Comparison of ENCODE assay signal across 8 mouse cellular contexts in genomic region chr17:66510221-66510683, GRCm38 (mm10). TPM values are rescaled to one million over a fixed set of nuclear protein-coding genes. Genes with fewer than 3 reads are reported as not detected.
DNase-seq lines count a peak whose midpoint lies in the region; ATAC-seq and TF ChIP-seq lines count a peak whose summit lies in the region.

No protein-coding gene starts in this region.

- DNase-seq in kidney, adult 18-20 months, result no peak
- peak; percentile 91 for DNase-seq in adrenal gland, adult 2 months
- no peak for DNase-seq in cerebellum, adult 2 months
- no peak for DNase-seq in thymus, postnatal 4 days

- peaks cover 18% of the 10 kb centered on the region; the same call in 1 of the 2 replicates for H3K4me1 ChIP-seq in kidney, embryonic 16.5 days (ENCODE audit: insufficient read depth, low read length)
- H3K4me1 ChIP-seq in heart, embryonic 12.5 days (replicated peaks), result peaks cover 37% of the 10 kb centered on the region
- H3K4me1 ChIP-seq in liver, embryonic 12.5 days, result peaks cover 26% of the 10 kb centered on the region
- H3K4me1 ChIP-seq in stomach, embryonic 15.5 days, result peaks cover 12% of the 10 kb centered on the region
- peaks cover 12% of the 10 kb centered on the region for H3K4me1 ChIP-seq in cerebellum, adult 2 months (ENCODE audit: control insufficient read depth, insufficient read depth, low read length)

- H3K27ac ChIP-seq in kidney, embryonic 16.5 days (ENCODE audit: low read length), result no peak overlapping the region
- peak overlapping the region; percentile 67 for H3K27ac ChIP-seq in heart, embryonic 12.5 days (ENCODE audit: poor library complexity, severe bottlenecking)
- H3K27ac ChIP-seq in liver, embryonic 12.5 days, result no peak overlapping the region
- H3K27ac ChIP-seq in stomach, embryonic 15.5 days, result peak overlapping the region; percentile 32; the same call in 1 of the 2 replicates
- no peak overlapping the region for H3K27ac ChIP-seq in cerebellum, adult 2 months (ENCODE audit: insufficient read depth, low read length)

- ATAC-seq in kidney, embryonic 16.5 days (ENCODE audit: low FRiP score, low TSS enrichment), result peak; percentile 58
- peak; percentile 74 for ATAC-seq in heart, embryonic 12.5 days (ENCODE audit: insufficient number of reproducible peaks, low FRiP score)
- ATAC-seq in liver, embryonic 12.5 days, result peak; percentile 57
- peak; percentile 72; the same call in 1 of the 2 replicates for ATAC-seq in stomach, embryonic 15.5 days (ENCODE audit: insufficient read depth, low FRiP score, low read depth)

- no peak for TF ChIP-seq POLR2A in cerebellum, adult 2 months (IDR thresholded peaks at IDR 0.05; ENCODE audit: borderline replicate concordance, insufficient read depth, low read length)

- no peak overlapping the region for H3K4me2 ChIP-seq in kidney, embryonic 16.5 days (replicated peaks; ENCODE audit: low read depth, low read length)
- H3K4me2 ChIP-seq in heart, embryonic 12.5 days, result peak overlapping the region; percentile 27
- H3K4me2 ChIP-seq in liver, embryonic 12.5 days, result no peak overlapping the region
- no peak overlapping the region for H3K4me2 ChIP-seq in stomach, embryonic 15.5 days

- TF ChIP-seq CTCF in cerebellum, adult 2 months (IDR thresholded peaks at IDR 0.05; ENCODE audit: borderline replicate concordance, insufficient read depth, low read depth, low read length), result no peak

- no peaks in the 10 kb centered on the region for H3K27me3 ChIP-seq in kidney, embryonic 16.5 days (ENCODE audit: insufficient read depth, low read length)
- no peaks in the 10 kb centered on the region for H3K27me3 ChIP-seq in heart, embryonic 12.5 days (replicated peaks)
- H3K27me3 ChIP-seq in liver, embryonic 12.5 days (replicated peaks), result no peaks in the 10 kb centered on the region
- H3K27me3 ChIP-seq in stomach, embryonic 15.5 days (replicated peaks), result no peaks in the 10 kb centered on the region
- no peaks in the 10 kb centered on the region for H3K27me3 ChIP-seq in cerebellum, adult 2 months (ENCODE audit: control insufficient read depth, insufficient read depth, low read length)

- no peak overlapping the region for H3K9ac ChIP-seq in kidney, embryonic 16.5 days (replicated peaks; ENCODE audit: low read length)
- no peak overlapping the region for H3K9ac ChIP-seq in heart, embryonic 12.5 days
- no peak overlapping the region for H3K9ac ChIP-seq in liver, embryonic 12.5 days
- H3K9ac ChIP-seq in stomach, embryonic 15.5 days, result no peak overlapping the region

- WGBS in kidney, embryonic 16.5 days, result 29% methylated on average over 10 of the region's 10 CpGs
- WGBS in heart, embryonic 12.5 days, result 29% methylated on average over 10 of the region's 10 CpGs
- 58% methylated on average over 10 of the region's 10 CpGs for WGBS in liver, embryonic 12.5 days (ENCODE audit: insufficient replicate concordance)
- WGBS in stomach, embryonic 15.5 days, result 17% methylated on average over 10 of the region's 10 CpGs
- WGBS in cerebellum, adult 2 months, result 37% methylated on average over 10 of the region's 10 CpGs

- no peak overlapping the region for H3K4me3 ChIP-seq in kidney, embryonic 16.5 days (ENCODE audit: low read length)
- H3K4me3 ChIP-seq in heart, embryonic 12.5 days, result no peak overlapping the region
- no peak overlapping the region for H3K4me3 ChIP-seq in liver, embryonic 12.5 days
- H3K4me3 ChIP-seq in stomach, embryonic 15.5 days (replicated peaks), result no peak overlapping the region
- no peak overlapping the region for H3K4me3 ChIP-seq in cerebellum, adult 2 months (replicated peaks; ENCODE audit: insufficient read depth, low read depth, low read length)

- H3K36me3 ChIP-seq in kidney, embryonic 16.5 days (ENCODE audit: insufficient read depth, low read length), result peaks cover 20% of the 10 kb centered on the region
- H3K36me3 ChIP-seq in heart, embryonic 12.5 days, result peaks cover 26% of the 10 kb centered on the region
- peaks cover 38% of the 10 kb centered on the region for H3K36me3 ChIP-seq in liver, embryonic 12.5 days
- H3K36me3 ChIP-seq in stomach, embryonic 15.5 days, result peaks cover 8% of the 10 kb centered on the region; the same call in 1 of the 2 replicates

- H3K9me3 ChIP-seq in kidney, embryonic 16.5 days (ENCODE audit: low read length), result no peaks in the 10 kb centered on the region
- no peaks in the 10 kb centered on the region for H3K9me3 ChIP-seq in heart, embryonic 12.5 days (replicated peaks)
- no peaks in the 10 kb centered on the region for H3K9me3 ChIP-seq in liver, embryonic 12.5 days (replicated peaks)
- no peaks in the 10 kb centered on the region for H3K9me3 ChIP-seq in stomach, embryonic 15.5 days

RNA-seq across cellular contexts. Expression of gene Rab12, which starts 9.3 kb away (rescaled TPM):
- 15.7 and 35.9 TPM in 2 replicates for polyA plus RNA-seq in kidney, embryonic 16.5 days (2015; fragmentation: Nextera tagmentation; extraction: Ambion mirVana)
- total RNA-seq in adrenal gland, adult 2 months (2021), result 10 to 100 TPM; 89.6 to 95.0 TPM
- polyA plus RNA-seq in adrenal gland, adult 2 months (2012; rRNA removed), result 40.4 and 42.8 TPM in 2 replicates
- 60.5 and 63.6 TPM in 2 replicates for polyA plus RNA-seq in heart, embryonic 12.5 days (2016; fragmentation: Nextera tagmentation; extraction: Ambion mirVana)
- polyA plus RNA-seq in liver, embryonic 12.5 days (2016; fragmentation: Nextera tagmentation; extraction: Ambion mirVana), result 12.4 and 14.7 TPM in 2 replicates
- polyA plus RNA-seq in stomach, embryonic 15.5 days (2015; fragmentation: Nextera tagmentation; extraction: Ambion mirVana), result 41.8 and 44.7 TPM in 2 replicates
- polyA plus RNA-seq in cerebellum, adult 2 months (2012; rRNA removed), result 107 and 110 TPM in 2 replicates

Comparison
In these comparisons a context has a peak if more than half of its experiments do, and no peak if none do; other contexts are left out.
1. H3K27ac ChIP-seq: peak in heart, embryonic 12.5 days (single experiment) and stomach, embryonic 15.5 days (single experiment); none in kidney, embryonic 16.5 days (single experiment), liver, embryonic 12.5 days (single experiment) and cerebellum, adult 2 months (single experiment).
2. Peak in every context shown above with its lines, with median percentiles within 50 percentile points of each other: ATAC-seq.